Mouse (Mus musculus): ENCODE measurements around the gene Atg2b.

GRCm38 (mm10) chr12:105572622-105573021, 112.4 kb downstream of the Atg2b start:
- TF ChIP-seq CTCF (IDR thresholded peaks at IDR 0.05; ENCODE audit: insufficient read depth, low read depth, low read length) (no peak), POLR2A (IDR thresholded peaks at IDR 0.05; ENCODE audit: insufficient read depth, low read depth, low read length) (no peak)

All from olfactory bulb, adult 2 months (tissue).